Mouse (Mus musculus) limb, embryonic 14.5 days (tissue): ENCODE measurements around the gene Ammecr1. TPM values are rescaled to one million over a fixed set of nuclear protein-coding genes. Genes with fewer than 3 reads are reported as not detected.

Experiments
- ATAC-seq: fragments of 200-750 bp; cut with Nextera tagmentation; 2 replicates; pipeline ENCODE4 v1.8.0; 2017; ENCODE audit warnings: low read depth, moderate number of reproducible peaks, moderate TSS enrichment; ENCODE audit not compliant: low FRiP score
- DNase-seq: peaks from one replicate; pipeline ENCODE4 v3.0.0-alpha.2; 2015; ENCODE audit warnings: low spot score
- H3K27ac ChIP-seq: fragments of 300-500 bp; sonication (generic); replicated peaks from 2 replicates; pipeline ENCODE4 v1.5.1; 2014; ENCODE audit warnings: low read depth, mild to moderate bottlenecking, low read length, moderate library complexity, mixed read lengths
- H3K27me3 ChIP-seq: fragments of 300-500 bp; sonication (generic); 2 replicates; pipeline ENCODE4 v1.6.1; 2014; ENCODE audit warnings: low read length, mixed read lengths; ENCODE audit not compliant: control insufficient read depth, insufficient read depth
- H3K36me3 ChIP-seq: fragments of 300-500 bp; sonication (generic); 2 replicates; pipeline ENCODE4 v1.6.1; 2014; ENCODE audit warnings: mild to moderate bottlenecking, low read length, moderate library complexity, mixed read lengths; ENCODE audit not compliant: control insufficient read depth, insufficient read depth
- H3K4me1 ChIP-seq: fragments of 300-500 bp; sonication (generic); 2 replicates; pipeline ENCODE4 v1.6.1; 2014; ENCODE audit warnings: antibody characterized with exemption, low read length, mixed read lengths; ENCODE audit not compliant: control insufficient read depth, insufficient read depth
- H3K4me2 ChIP-seq: fragments of 300-500 bp; sonication (generic); replicated peaks from 2 replicates; pipeline ENCODE4 v1.6.1; 2014; ENCODE audit warnings: low read depth, mild to moderate bottlenecking, low read length, moderate library complexity; ENCODE audit not compliant: severe bottlenecking
- H3K4me3 ChIP-seq: fragments of 300-500 bp; sonication (generic); replicated peaks from 2 replicates; pipeline ENCODE4 v1.5.1; 2014; ENCODE audit warnings: low read length
- H3K9ac ChIP-seq: fragments of 300-500 bp; sonication (generic); 2 replicates; pipeline ENCODE4 v1.6.1; 2014; ENCODE audit warnings: mild to moderate bottlenecking, low read depth, low read length, moderate library complexity; ENCODE audit not compliant: severe bottlenecking
- H3K9me3 ChIP-seq: fragments of 300-500 bp; sonication (generic); 2 replicates; pipeline ENCODE4 v1.6.1; 2016; ENCODE audit warnings: low read length; ENCODE audit not compliant: control insufficient read depth
- POLR2A ChIP-seq: fragments of 200-500 bp; IDR thresholded peaks from 2 replicates; pipeline ENCODE4 v1.8.0; 2012; ENCODE audit warnings: inconsistent platforms, mild to moderate bottlenecking, moderate library complexity, borderline replicate concordance; ENCODE audit not compliant: insufficient read depth, insufficient read length; ENCODE audit errors: extremely low read depth
- WGBS: fragments of 180-500 bp; shearing (Covaris S2); extraction: QIAGEN DNeasy Blood & Tissue Kit; methylation state at CpG from one replicate; pipeline ENCODE4 v1.1.7; 2014; 5-methylcytosine and 5-hydroxymethylcytosine counted together
- polyA plus RNA-seq, 2 experiments: library from polyadenylated mRNA; depleted of rRNA in 1 of 2; stranded (reverse) in 1 of 2; unstranded in 1 of 2; fragments of >200 nt; fragmentation: Nextera tagmentation in 1 of 2; extraction: Ambion mirVana in 1 of 2; gene quantifications; 2 replicates each; pipeline versions ENCODE4 v1.2.1 to v1.2.3; 2012 to 2014

Gene Ammecr1
- polyA plus RNA-seq (2012; rRNA removed) (6.8 and 7.1 TPM in 2 replicates), polyA plus RNA-seq (2014; fragmentation: Nextera tagmentation; extraction: Ambion mirVana) (19.6 and 20.1 TPM in 2 replicates)

GRCm38 (mm10) chrX:142966008-142966966, at the start of gene Ammecr1:
TSS of gene Ammecr1 (minus strand) at chrX:142966728.
- peak within 1 kb of the TSS; percentile 61 for H3K4me3 ChIP-seq
- no peaks in the 10 kb centered on the region for H3K4me1 ChIP-seq
- DNase-seq (peak; percentile 76), ATAC-seq (peak; percentile 90)
- H3K27ac ChIP-seq = peak within 1 kb of the TSS; percentile 86
- 0 out of 2 replicates have a peak, but pooled peaks have one; percentile 20 for TF ChIP-seq POLR2A
- H3K36me3 ChIP-seq = no peaks in the 10 kb centered on the region
- H3K9me3 ChIP-seq = no peaks in the 10 kb centered on the region
- H3K27me3 ChIP-seq = no peaks in the 10 kb centered on the region
- WGBS = 19% methylated on average over 40 of the region's 112 CpGs
- H3K4me2 ChIP-seq = peak within 1 kb of the TSS; percentile 48
- peak within 1 kb of the TSS; percentile 74 for H3K9ac ChIP-seq

GRCm38 (mm10) chrX:143014118-143014517, 47.6 kb upstream of the Ammecr1 start:
- no peak overlapping the region for H3K4me3 ChIP-seq
- DNase-seq = no peak
- no peak for ATAC-seq
- no peak overlapping the region for H3K4me2 ChIP-seq
- H3K27ac ChIP-seq = no peak overlapping the region
- H3K27me3 ChIP-seq = no peaks in the 10 kb centered on the region; the same call in 1 of the 2 replicates
- H3K9me3 ChIP-seq = no peaks in the 10 kb centered on the region
- TF ChIP-seq POLR2A = no peak
- 88% methylated on average over 3 of the region's 3 CpGs for WGBS
- no peak overlapping the region for H3K9ac ChIP-seq
- no peaks in the 10 kb centered on the region for H3K36me3 ChIP-seq
- H3K4me1 ChIP-seq = no peaks in the 10 kb centered on the region

- H3K4me2 ChIP-seq = no peak overlapping the region
- H3K4me3 ChIP-seq = no peak overlapping the region
- H3K36me3 ChIP-seq = no peaks in the 10 kb centered on the region
- no peak for DNase-seq
- H3K4me1 ChIP-seq = no peaks in the 10 kb centered on the region
- TF ChIP-seq POLR2A = no peak
- WGBS = 81% methylated on average over 3 of the region's 3 CpGs
- ATAC-seq = no peak
- no peaks in the 10 kb centered on the region for H3K27me3 ChIP-seq
- H3K27ac ChIP-seq = no peak overlapping the region
- H3K9ac ChIP-seq = no peak overlapping the region
- no peaks in the 10 kb centered on the region for H3K9me3 ChIP-seq
Measured at GRCm38 (mm10) chrX:143012334-143012733, 45.8 kb upstream of the Ammecr1 start.

- Histone ChIP-seq H3K36me3 (no peaks in the 10 kb centered on the region), H3K4me3 (no peak overlapping the region), H3K9ac (no peak overlapping the region), H3K27me3 (no peaks in the 10 kb centered on the region), H3K4me1 (no peaks in the 10 kb centered on the region), H3K27ac (no peak overlapping the region), H3K9me3 (no peaks in the 10 kb centered on the region), H3K4me2 (no peak overlapping the region)
- TF ChIP-seq POLR2A = no peak
- DNase-seq (no peak), ATAC-seq (no peak)
- WGBS = 70% methylated on average over 4 of the region's 4 CpGs
Measured at GRCm38 (mm10) chrX:143011865-143012264, 45.3 kb upstream of the Ammecr1 start.

GRCm38 (mm10) chrX:143004131-143004846, 37.8 kb upstream of the Ammecr1 start:
- 85% methylated on average over 3 of the region's 3 CpGs for WGBS
- no peak overlapping the region for H3K4me2 ChIP-seq
- no peak for TF ChIP-seq POLR2A
- no peaks in the 10 kb centered on the region for H3K9me3 ChIP-seq
- no peaks in the 10 kb centered on the region for H3K36me3 ChIP-seq
- DNase-seq (no peak), ATAC-seq (no peak)
- H3K4me3 ChIP-seq = no peak overlapping the region
- no peaks in the 10 kb centered on the region for H3K4me1 ChIP-seq
- no peak overlapping the region for H3K27ac ChIP-seq
- no peak overlapping the region for H3K9ac ChIP-seq
- H3K27me3 ChIP-seq = no peaks in the 10 kb centered on the region
